Mouse (Mus musculus) liver, embryonic 13.5 days (tissue): Measurements from ENCODE around the gene Palm2. TPM values are rescaled to one million over a fixed set of nuclear protein-coding genes. Genes with fewer than 3 reads are reported as not detected.

Source experiments
- ATAC-seq: fragments of 200-750 bp; cut with Nextera tagmentation; 2 replicates; pipeline ENCODE4 v1.8.0; 2017; ENCODE audit warnings: low read depth, mild to moderate bottlenecking, moderate number of reproducible peaks, moderate library complexity
- DNase-seq: peaks from one replicate; pipeline ENCODE4 v3.0.0; 2022
- H3K27ac ChIP-seq: fragments of 300-500 bp; sonication (generic); 2 replicates; pipeline ENCODE4 v1.5.1; 2015; ENCODE audit warnings: moderate library complexity, mild to moderate bottlenecking, inconsistent platforms
- H3K27me3 ChIP-seq: fragments of 300-500 bp; sonication (generic); 2 replicates; pipeline ENCODE4 v1.6.1; 2015; ENCODE audit warnings: mild to moderate bottlenecking, inconsistent platforms
- H3K36me3 ChIP-seq: fragments of 300-500 bp; sonication (generic); 2 replicates; pipeline ENCODE4 v1.6.1; 2015; ENCODE audit warnings: mild to moderate bottlenecking, inconsistent platforms
- H3K4me1 ChIP-seq: fragments of 300-500 bp; sonication (generic); replicated peaks from 2 replicates; pipeline ENCODE4 v1.6.1; 2015; ENCODE audit warnings: inconsistent platforms
- H3K4me2 ChIP-seq: fragments of 300-500 bp; sonication (generic); 2 replicates; pipeline ENCODE4 v1.6.1; 2015; ENCODE audit warnings: inconsistent platforms, mild to moderate bottlenecking, moderate library complexity
- H3K4me3 ChIP-seq: fragments of 300-500 bp; sonication (generic); replicated peaks from 2 replicates; pipeline ENCODE4 v1.5.1; 2015; ENCODE audit warnings: mild to moderate bottlenecking, inconsistent platforms
- H3K9ac ChIP-seq: fragments of 300-500 bp; sonication (generic); 2 replicates; pipeline ENCODE4 v1.6.1; 2015; ENCODE audit warnings: mild to moderate bottlenecking, inconsistent platforms
- H3K9me3 ChIP-seq: fragments of 300-500 bp; sonication (generic); replicated peaks from 2 replicates; pipeline ENCODE4 v1.6.1; 2016; ENCODE audit warnings: inconsistent platforms
- WGBS: fragments of 180-500 bp; shearing (Covaris S2); methylation state at CpG from one replicate; pipeline ENCODE4 v1.1.7; 2015; ENCODE audit not compliant: insufficient replicate concordance; 5-methylcytosine and 5-hydroxymethylcytosine counted together
- polyA plus RNA-seq: library from polyadenylated mRNA; unstranded; fragments of >200 nt; fragmentation: Nextera tagmentation; extraction: Ambion mirVana; gene quantifications from 2 replicates; pipeline ENCODE4 v1.2.1, GENCODE M21; 2015

The Palm2 gene
- polyA plus RNA-seq, 1 experiment from 2014 or later: 0.60 TPM

- H3K4me1 ChIP-seq: no peaks in the 10 kb centered on the region
- no peak overlapping the region for H3K4me3 ChIP-seq
- no peak for DNase-seq
- no peaks in the 10 kb centered on the region for H3K9me3 ChIP-seq
- no peak for ATAC-seq
- no peak overlapping the region for H3K4me2 ChIP-seq
- H3K9ac ChIP-seq: no peak overlapping the region
- H3K36me3 ChIP-seq: no peaks in the 10 kb centered on the region
- no peaks in the 10 kb centered on the region for H3K27me3 ChIP-seq
- WGBS: 40% methylated on average over 1 of the region's 1 CpGs
- no peak overlapping the region for H3K27ac ChIP-seq
Observed at GRCm38 (mm10) chr4:57690805-57691204, 256.8 kb downstream of the Palm2 start.

GRCm38 (mm10) chr4:57694356-57695136 lies 260.5 kb downstream of the Palm2 start:
- ATAC-seq: no peak
- no peak overlapping the region for H3K27ac ChIP-seq

GRCm38 (mm10) chr4:57696955-57697354 lies 262.9 kb downstream of the Palm2 start:
- DNase-seq (no peak), ATAC-seq (no peak)
- Histone ChIP-seq H3K9me3 (no peaks in the 10 kb centered on the region), H3K4me3 (no peak overlapping the region), H3K36me3 (no peaks in the 10 kb centered on the region), H3K4me2 (no peak overlapping the region), H3K4me1 (no peaks in the 10 kb centered on the region), H3K27me3 (no peaks in the 10 kb centered on the region), H3K9ac (no peak overlapping the region), H3K27ac (no peak overlapping the region)
- WGBS: 76% methylated on average over 11 of the region's 11 CpGs

More at GRCm38 (mm10) chr4:57694356-57695136, 260.5 kb downstream of the Palm2 start:
- no peaks in the 10 kb centered on the region for H3K4me1 ChIP-seq
- H3K4me2 ChIP-seq: no peak overlapping the region
- H3K27me3 ChIP-seq: no peaks in the 10 kb centered on the region
- WGBS: 52% methylated on average over 5 of the region's 5 CpGs
- no peaks in the 10 kb centered on the region for H3K36me3 ChIP-seq
- no peaks in the 10 kb centered on the region for H3K9me3 ChIP-seq
- H3K4me3 ChIP-seq: no peak overlapping the region
- H3K9ac ChIP-seq: no peak overlapping the region
- no peak for DNase-seq

GRCm38 (mm10) chr4:57697918-57698611 lies 264.0 kb downstream of the Palm2 start:
- Histone ChIP-seq H3K27ac (no peak overlapping the region), H3K36me3 (no peaks in the 10 kb centered on the region), H3K4me2 (no peak overlapping the region), H3K4me3 (no peak overlapping the region), H3K9ac (no peak overlapping the region), H3K9me3 (no peaks in the 10 kb centered on the region), H3K4me1 (no peaks in the 10 kb centered on the region), H3K27me3 (no peaks in the 10 kb centered on the region)
- 75% methylated on average over 12 of the region's 12 CpGs for WGBS
- no peak for DNase-seq
- no peak for ATAC-seq

GRCm38 (mm10) chr4:57701576-57701975 lies 267.5 kb downstream of the Palm2 start:
- Histone ChIP-seq H3K36me3 (no peaks in the 10 kb centered on the region), H3K27ac (no peak overlapping the region), H3K4me2 (no peak overlapping the region), H3K4me3 (no peak overlapping the region), H3K9ac (no peak overlapping the region), H3K9me3 (no peaks in the 10 kb centered on the region), H3K27me3 (no peaks in the 10 kb centered on the region), H3K4me1 (no peaks in the 10 kb centered on the region)
- 68% methylated on average over 5 of the region's 5 CpGs for WGBS
- no peak for DNase-seq
- ATAC-seq: no peak

GRCm38 (mm10) chr4:57703574-57704470 lies 269.8 kb downstream of the Palm2 start:
- WGBS: 62% methylated on average over 11 of the region's 11 CpGs
- no peak for ATAC-seq

GRCm38 (mm10) chr4:57704575-57704974 lies 270.5 kb downstream of the Palm2 start:
- WGBS: 63% methylated on average over 7 of the region's 7 CpGs
- H3K4me1 ChIP-seq: no peaks in the 10 kb centered on the region
- H3K36me3 ChIP-seq: no peaks in the 10 kb centered on the region
- no peak overlapping the region for H3K4me3 ChIP-seq
- no peak overlapping the region for H3K27ac ChIP-seq
- H3K27me3 ChIP-seq: no peaks in the 10 kb centered on the region
- H3K9ac ChIP-seq: no peak overlapping the region
- DNase-seq (no peak), ATAC-seq (no peak)
- H3K9me3 ChIP-seq: no peaks in the 10 kb centered on the region
- H3K4me2 ChIP-seq: no peak overlapping the region

More at GRCm38 (mm10) chr4:57703574-57704470, 269.8 kb downstream of the Palm2 start:
- Histone ChIP-seq H3K27me3 (no peaks in the 10 kb centered on the region), H3K4me3 (no peak overlapping the region), H3K9me3 (no peaks in the 10 kb centered on the region), H3K4me2 (no peak overlapping the region), H3K36me3 (no peaks in the 10 kb centered on the region), H3K27ac (no peak overlapping the region), H3K9ac (no peak overlapping the region), H3K4me1 (no peaks in the 10 kb centered on the region)
- no peak for DNase-seq

GRCm38 (mm10) chr4:57715849-57716248 lies 281.8 kb downstream of the Palm2 start:
- Histone ChIP-seq H3K27ac (no peak overlapping the region), H3K27me3 (no peaks in the 10 kb centered on the region), H3K4me2 (no peak overlapping the region), H3K9me3 (no peaks in the 10 kb centered on the region), H3K4me3 (no peak overlapping the region), H3K9ac (no peak overlapping the region), H3K4me1 (no peaks in the 10 kb centered on the region), H3K36me3 (no peaks in the 10 kb centered on the region)
- DNase-seq (no peak), ATAC-seq (no peak)

GRCm38 (mm10) chr4:57716735-57717134 lies 282.7 kb downstream of the Palm2 start:
- DNase-seq (no peak), ATAC-seq (no peak)
- Histone ChIP-seq H3K9me3 (no peaks in the 10 kb centered on the region), H3K4me3 (no peak overlapping the region), H3K27me3 (no peaks in the 10 kb centered on the region), H3K4me2 (no peak overlapping the region), H3K27ac (no peak overlapping the region), H3K36me3 (no peaks in the 10 kb centered on the region), H3K4me1 (no peaks in the 10 kb centered on the region), H3K9ac (no peak overlapping the region)
- WGBS: 66% methylated on average over 4 of the region's 4 CpGs

- H3K4me1 ChIP-seq: no peaks in the 10 kb centered on the region
- DNase-seq: no peak
Observed at GRCm38 (mm10) chr4:57717354-57717753, 283.3 kb downstream of the Palm2 start, which contains the start of gene Akap2. Akap2 (plus strand) TSS chr4:57717657.

GRCm38 (mm10) chr4:57719370-57719769 lies 285.3 kb downstream of the Palm2 start:
- H3K4me3 ChIP-seq: no peak overlapping the region

More at GRCm38 (mm10) chr4:57717354-57717753, 283.3 kb downstream of the Palm2 start, which contains the start of gene Akap2:
- WGBS: 75% methylated on average over 9 of the region's 9 CpGs
- Histone ChIP-seq H3K36me3 (no peaks in the 10 kb centered on the region), H3K9me3 (no peaks in the 10 kb centered on the region), H3K27me3 (no peaks in the 10 kb centered on the region), H3K27ac (no peak within 1 kb of the TSS), H3K4me3 (no peak within 1 kb of the TSS), H3K9ac (no peak within 1 kb of the TSS), H3K4me2 (no peak within 1 kb of the TSS)
- ATAC-seq: no peak

More at GRCm38 (mm10) chr4:57719370-57719769, 285.3 kb downstream of the Palm2 start:
- no peaks in the 10 kb centered on the region for H3K9me3 ChIP-seq
- no peak overlapping the region for H3K9ac ChIP-seq
- WGBS: 56% methylated on average over 1 of the region's 1 CpGs
- H3K27me3 ChIP-seq: no peaks in the 10 kb centered on the region
- H3K36me3 ChIP-seq: no peaks in the 10 kb centered on the region
- no peak overlapping the region for H3K4me2 ChIP-seq
- DNase-seq: no peak
- no peaks in the 10 kb centered on the region for H3K4me1 ChIP-seq
- no peak overlapping the region for H3K27ac ChIP-seq
- ATAC-seq: no peak
